Mouse (Mus musculus): ENCODE data around the gene Zfp81. TPM values are rescaled to one million over a fixed set of nuclear protein-coding genes. Genes with fewer than 3 reads are reported as not detected.
"Not testable (repeated sequence)": the region's sequence is repeated elsewhere in the genome, so short reads cannot be mapped to it uniquely, and the experiment has no call there.

The Zfp81 gene
- polyA plus RNA-seq (2015; fragmentation: Nextera tagmentation; extraction: Ambion mirVana) = 15.6 and 16.9 TPM in 2 replicates

DNA sequence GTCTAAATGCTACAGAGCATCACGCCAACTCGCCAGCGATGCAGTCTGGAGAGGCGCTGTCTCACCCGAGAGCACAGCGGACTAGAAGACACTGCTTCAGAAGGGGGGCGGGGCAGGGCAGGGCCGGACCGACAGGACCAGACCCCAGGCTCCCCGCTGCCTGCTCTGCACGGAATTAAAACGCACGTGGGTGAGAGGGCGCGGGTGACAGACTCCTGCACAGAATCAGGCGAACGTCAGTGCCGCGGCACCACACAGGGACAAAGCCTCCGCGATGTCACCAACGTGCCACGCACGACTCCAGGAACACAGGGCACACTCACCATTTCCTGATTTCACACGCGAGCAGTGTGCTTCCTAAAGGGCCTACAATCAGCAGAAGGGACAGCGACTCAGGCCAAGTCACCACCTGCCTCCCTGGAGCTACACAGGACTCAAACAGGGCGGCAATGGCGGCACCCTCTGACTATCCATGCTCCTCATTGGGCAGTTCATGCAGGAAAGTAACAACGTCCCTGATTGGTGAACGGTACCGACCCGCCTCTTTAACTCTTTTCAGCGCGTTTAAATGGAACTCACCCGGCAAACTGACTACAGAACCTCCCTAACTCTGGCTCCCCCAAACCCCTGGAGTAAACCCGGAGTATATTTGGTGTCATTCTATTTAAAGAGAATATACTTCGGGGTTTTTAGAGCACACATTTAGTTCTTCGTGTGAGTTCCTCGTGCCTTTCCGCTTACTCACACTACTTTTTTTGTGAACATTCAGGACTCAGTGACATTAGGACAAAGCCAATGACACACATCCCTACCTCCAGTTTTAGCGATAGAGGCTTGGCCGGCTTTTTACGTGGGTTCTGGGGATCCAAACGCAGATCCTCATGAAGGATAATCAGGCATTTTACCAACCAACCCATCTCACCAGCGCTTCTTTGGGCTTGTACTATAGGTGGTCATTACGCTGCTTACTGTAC lies at the start of gene Zfp81:
Gene Zfp81 (minus strand): TSS at position 468 of the 974 bp plus-strand sequence.
- H3K4me1 ChIP-seq (replicated peaks) = peaks cover 7% of the 10 kb centered on the region
- H3K27ac ChIP-seq = peak within 1 kb of the TSS; percentile 88
- no peaks in the 10 kb centered on the region for H3K36me3 ChIP-seq
- peak within 1 kb of the TSS; percentile 60 for H3K4me2 ChIP-seq (replicated peaks)
- ATAC-seq = peak; percentile 100
- WGBS = 4% methylated on average over 47 of the region's 47 CpGs
- H3K9me3 ChIP-seq = no peaks in the 10 kb centered on the region
- 0 out of 2 replicates have a peak, but pooled peaks cover 3% of the 10 kb centered on the region for H3K27me3 ChIP-seq
- peak within 1 kb of the TSS; percentile 67 for H3K4me3 ChIP-seq (replicated peaks)
- peak within 1 kb of the TSS; percentile 78 for H3K9ac ChIP-seq (replicated peaks)

DNA sequence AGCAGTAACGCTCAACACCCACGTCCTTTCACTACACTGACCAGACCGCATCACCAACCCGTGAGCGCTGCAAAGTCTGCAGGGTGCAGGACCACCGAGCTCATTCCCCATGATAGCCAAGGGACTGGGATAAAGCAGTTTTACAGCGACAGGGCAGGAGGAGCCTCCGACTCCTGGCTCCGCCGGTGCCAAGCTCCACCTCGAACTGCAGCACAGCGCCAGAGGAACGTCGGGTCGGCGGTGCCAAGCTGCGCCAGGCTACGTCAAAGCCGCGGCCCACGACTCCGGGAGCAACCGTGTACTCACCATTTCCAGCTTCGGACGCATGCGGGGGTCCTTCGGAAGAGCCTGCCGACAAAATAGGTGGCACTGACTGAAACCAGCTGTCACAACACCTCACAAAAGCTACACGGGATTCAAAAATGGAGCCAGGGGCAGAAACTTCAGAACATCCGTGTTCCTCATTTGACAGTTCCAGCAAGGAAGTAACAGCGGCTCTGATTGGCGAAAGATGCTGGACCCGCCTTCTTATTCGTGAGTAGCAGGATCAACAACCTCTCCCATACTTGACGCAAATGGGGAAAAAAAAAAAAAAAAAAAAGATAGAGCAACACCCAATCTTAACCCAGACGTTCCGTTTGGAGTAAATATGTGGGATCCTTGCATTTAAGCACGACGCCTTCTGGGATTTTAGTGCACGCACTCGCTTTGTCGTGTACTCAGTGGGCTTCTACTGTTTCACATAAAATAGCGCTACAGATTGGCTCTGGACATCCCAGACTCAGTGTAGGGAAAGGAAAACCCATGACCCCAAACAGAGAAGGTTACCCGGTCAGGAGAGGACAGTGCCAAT lies 35.7 kb upstream of the Zfp81 start, which contains the start of gene Zfp101:
Gene Zfp101 (minus strand): TSS at position 460 of the 853 bp plus-strand sequence.
- Histone ChIP-seq H3K36me3 (peaks cover 4% of the 10 kb centered on the region; the same call in 1 of the 2 replicates), H3K9me3 (no peaks in the 10 kb centered on the region), H3K4me3 (replicated peaks) (peak within 1 kb of the TSS; percentile 91), H3K4me2 (replicated peaks) (peak within 1 kb of the TSS; percentile 75), H3K4me1 (replicated peaks) (peaks cover 14% of the 10 kb centered on the region), H3K27me3 (no peaks in the 10 kb centered on the region), H3K9ac (replicated peaks) (peak within 1 kb of the TSS; percentile 80), H3K27ac (peak within 1 kb of the TSS; percentile 71)
- under 1% methylated on average over 44 of the region's 44 CpGs for WGBS
- peak; percentile 99 for ATAC-seq

GRCm38 (mm10) chr17:33392271-33392670 lies 33.6 kb upstream of the Zfp81 start:
- Histone ChIP-seq H3K27me3 (no peaks in the 10 kb centered on the region), H3K4me2 (replicated peaks) (no peak overlapping the region), H3K27ac (no peak overlapping the region), H3K4me3 (replicated peaks) (no peak overlapping the region), H3K9ac (replicated peaks) (no peak overlapping the region), H3K9me3 (no peaks in the 10 kb centered on the region), H3K4me1 (replicated peaks) (peaks cover 14% of the 10 kb centered on the region), H3K36me3 (peaks cover 4% of the 10 kb centered on the region; the same call in 1 of the 2 replicates)
- WGBS = 95% methylated on average over 5 of the region's 5 CpGs
- ATAC-seq = no peak

- H3K4me3 ChIP-seq (replicated peaks) = no peak overlapping the region
- no peak for ATAC-seq
These were observed 27.0 kb upstream of the Zfp81 start for GRCm38 (mm10) chr17:33385705-33386104.

DNA sequence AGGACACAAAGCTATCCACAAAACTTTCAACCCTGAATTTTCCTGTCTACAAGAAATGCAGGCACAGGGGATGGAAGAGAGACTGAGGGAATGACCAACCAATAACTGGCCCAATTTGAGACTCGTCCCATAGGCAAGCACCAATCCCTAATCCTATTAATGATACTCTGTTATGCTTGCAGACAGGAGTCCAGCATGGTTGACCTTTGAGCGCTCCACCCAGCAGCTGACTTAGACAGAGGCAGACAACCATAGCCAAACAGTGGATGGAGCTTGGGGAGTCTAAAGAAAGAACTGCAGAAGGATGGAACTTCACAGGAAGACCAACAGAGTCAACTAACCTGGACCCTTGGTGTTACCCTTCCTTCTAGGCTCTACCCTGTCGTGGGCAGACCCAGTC lies 14.1 kb upstream of the Zfp81 start:
- 77% methylated on average over 3 of the region's 3 CpGs for WGBS
- Histone ChIP-seq H3K4me1 (replicated peaks) (no peaks in the 10 kb centered on the region), H3K27ac (no peak overlapping the region), H3K4me2 (replicated peaks) (no peak overlapping the region), H3K4me3 (replicated peaks) (no peak overlapping the region), H3K9me3 (no peaks in the 10 kb centered on the region), H3K9ac (replicated peaks) (no peak overlapping the region), H3K36me3 (peaks cover 7% of the 10 kb centered on the region), H3K27me3 (no peaks in the 10 kb centered on the region)
- no peak for ATAC-seq

More at GRCm38 (mm10) chr17:33385705-33386104, 27.0 kb upstream of the Zfp81 start:
- Histone ChIP-seq H3K4me1 (replicated peaks) (no peaks in the 10 kb centered on the region), H3K27ac (no peak overlapping the region), H3K4me2 (replicated peaks) (no peak overlapping the region), H3K9me3 (no peaks in the 10 kb centered on the region), H3K36me3 (peaks cover 47% of the 10 kb centered on the region), H3K9ac (replicated peaks) (no peak overlapping the region), H3K27me3 (no peaks in the 10 kb centered on the region)

DNA sequence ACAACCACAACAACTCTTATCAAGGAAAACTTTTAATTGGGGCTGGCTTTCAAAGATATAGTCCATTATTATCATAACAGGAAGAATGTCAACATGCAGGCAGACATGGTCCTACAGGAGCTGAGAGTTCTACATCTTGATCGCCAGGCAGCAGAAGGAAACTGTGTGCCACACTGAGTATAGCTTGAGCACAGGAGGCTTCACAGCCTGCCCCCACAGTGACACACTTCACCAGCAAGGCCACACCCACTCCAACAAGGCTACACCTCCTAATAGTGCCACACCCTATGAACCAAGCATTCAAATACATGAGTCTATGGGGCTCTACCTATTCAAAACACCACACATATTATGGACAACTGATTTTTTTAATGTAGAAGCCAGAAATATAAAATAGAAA lies 5.7 kb downstream of the Zfp81 start:
- H3K4me2 ChIP-seq (replicated peaks) = no peak overlapping the region
- WGBS = 100% methylated on average over 1 of the region's 1 CpGs
- no peaks in the 10 kb centered on the region for H3K27me3 ChIP-seq
- H3K9ac ChIP-seq (replicated peaks) = no peak overlapping the region
- no peak for ATAC-seq
- no peak overlapping the region for H3K27ac ChIP-seq
- H3K4me1 ChIP-seq (replicated peaks) = peaks cover 7% of the 10 kb centered on the region
- H3K36me3 ChIP-seq = peaks cover 5% of the 10 kb centered on the region; the same call in 1 of the 2 replicates
- peaks cover 16% of the 10 kb centered on the region for H3K9me3 ChIP-seq
- no peak overlapping the region for H3K4me3 ChIP-seq (replicated peaks)

- not testable (repeated sequence) for H3K4me1 ChIP-seq (replicated peaks); H3K9me3 ChIP-seq; H3K9ac ChIP-seq (replicated peaks); H3K36me3 ChIP-seq; H3K4me3 ChIP-seq (replicated peaks); H3K27me3 ChIP-seq; H3K27ac ChIP-seq; ATAC-seq
- WGBS = no CpG with 5 or more reads among the region's 9 CpGs
- peak overlapping the region; percentile 32 for H3K4me2 ChIP-seq (replicated peaks)
These were observed 68.9 kb downstream of the Zfp81 start for GRCm38 (mm10) chr17:33289876-33290149.

DNA sequence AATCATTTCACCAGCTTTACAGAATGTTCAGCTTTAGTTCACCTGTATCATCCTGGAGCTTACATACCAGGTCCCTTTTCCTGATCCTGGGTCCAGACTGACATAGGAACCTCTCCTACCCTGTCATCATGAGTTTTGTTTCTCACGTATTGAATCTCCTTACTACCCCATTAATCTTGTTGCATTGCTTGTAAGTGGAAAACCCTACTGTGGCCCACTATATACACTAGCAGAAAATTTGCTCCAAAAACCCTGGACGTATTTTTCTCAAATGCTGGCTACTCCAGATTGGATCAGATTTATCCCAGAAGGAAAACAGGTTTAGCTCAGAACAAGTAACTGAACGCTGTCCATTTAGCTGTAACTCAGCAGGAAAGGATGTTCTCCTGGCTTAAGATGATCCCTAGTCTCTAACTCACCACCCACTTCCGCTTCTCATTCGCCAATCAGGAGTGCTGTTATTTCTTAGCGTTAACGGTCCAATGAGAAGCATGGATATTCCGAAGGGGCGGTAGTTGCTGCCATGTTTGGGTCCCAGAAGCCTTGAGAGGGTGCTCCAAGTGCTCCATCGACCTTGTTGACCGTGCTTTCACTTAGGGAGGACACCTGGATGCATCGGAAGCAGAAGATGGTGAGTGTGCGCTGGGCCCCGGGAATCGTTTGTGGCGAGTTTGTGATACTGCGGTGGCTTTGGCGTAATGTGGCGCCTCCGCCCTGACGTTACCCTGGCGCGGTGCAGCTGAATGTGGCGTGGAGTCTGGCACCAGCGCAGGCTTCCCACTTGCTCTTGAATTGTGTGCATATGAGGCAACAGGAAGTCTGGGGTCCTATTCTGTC lies 69.4 kb downstream of the Zfp81 start, which contains the start of gene Zfp955b:
Gene Zfp955b (plus strand): TSS at position 506 of the 837 bp plus-strand sequence.
- WGBS = no CpG with 5 or more reads among the region's 25 CpGs
- H3K4me3 ChIP-seq (replicated peaks); H3K4me1 ChIP-seq (replicated peaks); H3K9ac ChIP-seq (replicated peaks); H3K27ac ChIP-seq; H3K36me3 ChIP-seq; H3K9me3 ChIP-seq; H3K27me3 ChIP-seq: not testable (repeated sequence)
- peak within 1 kb of the TSS; percentile 32 for H3K4me2 ChIP-seq (replicated peaks)
- peak; percentile 99 for ATAC-seq

Other genes with a start within 250 kb of the Zfp81 start
- gene Morc2b, start 219.2 kb downstream of the Zfp81 start, polyA plus RNA-seq (2015; fragmentation: Nextera tagmentation; extraction: Ambion mirVana) = 0.23 and 0.44 TPM in 2 replicates
- gene Olfr55, start 190.4 kb downstream of the Zfp81 start, polyA plus RNA-seq (2015; fragmentation: Nextera tagmentation; extraction: Ambion mirVana) = 0.03 and 0.04 TPM in 2 replicates
- gene Olfr239, start 167.6 kb downstream of the Zfp81 start, polyA plus RNA-seq (2015; fragmentation: Nextera tagmentation; extraction: Ambion mirVana) = not detected in 2 replicates
- not detected in 2 replicates for gene Olfr1564, start 137.2 kb downstream of the Zfp81 start, polyA plus RNA-seq (2015; fragmentation: Nextera tagmentation; extraction: Ambion mirVana)
- 25.0 and 26.4 TPM in 2 replicates for gene Zfp955a, start 103.7 kb downstream of the Zfp81 start, polyA plus RNA-seq (2015; fragmentation: Nextera tagmentation; extraction: Ambion mirVana)
- gene Olfr63, start 94.2 kb downstream of the Zfp81 start, polyA plus RNA-seq (2015; fragmentation: Nextera tagmentation; extraction: Ambion mirVana) = 0.04 TPM in 1 of 2 replicates, not detected in the other
- gene Zfp955b, start 69.3 kb downstream of the Zfp81 start, polyA plus RNA-seq (2015; fragmentation: Nextera tagmentation; extraction: Ambion mirVana) = 17.6 and 19.6 TPM in 2 replicates
- gene Zfp101, start 35.8 kb upstream of the Zfp81 start, polyA plus RNA-seq (2015; fragmentation: Nextera tagmentation; extraction: Ambion mirVana) = 19.5 and 20.5 TPM in 2 replicates
- not detected in 2 replicates for gene Actl9, start 74.0 kb upstream of the Zfp81 start, polyA plus RNA-seq (2015; fragmentation: Nextera tagmentation; extraction: Ambion mirVana)
- gene Adamts10, start 165.3 kb upstream of the Zfp81 start, polyA plus RNA-seq (2015; fragmentation: Nextera tagmentation; extraction: Ambion mirVana) = 45.6 and 47.9 TPM in 2 replicates
- 1.4 and 2.4 TPM in 2 replicates for gene Myo1f, start 196.8 kb upstream of the Zfp81 start, polyA plus RNA-seq (2015; fragmentation: Nextera tagmentation; extraction: Ambion mirVana)